In the genomic region with DNA sequence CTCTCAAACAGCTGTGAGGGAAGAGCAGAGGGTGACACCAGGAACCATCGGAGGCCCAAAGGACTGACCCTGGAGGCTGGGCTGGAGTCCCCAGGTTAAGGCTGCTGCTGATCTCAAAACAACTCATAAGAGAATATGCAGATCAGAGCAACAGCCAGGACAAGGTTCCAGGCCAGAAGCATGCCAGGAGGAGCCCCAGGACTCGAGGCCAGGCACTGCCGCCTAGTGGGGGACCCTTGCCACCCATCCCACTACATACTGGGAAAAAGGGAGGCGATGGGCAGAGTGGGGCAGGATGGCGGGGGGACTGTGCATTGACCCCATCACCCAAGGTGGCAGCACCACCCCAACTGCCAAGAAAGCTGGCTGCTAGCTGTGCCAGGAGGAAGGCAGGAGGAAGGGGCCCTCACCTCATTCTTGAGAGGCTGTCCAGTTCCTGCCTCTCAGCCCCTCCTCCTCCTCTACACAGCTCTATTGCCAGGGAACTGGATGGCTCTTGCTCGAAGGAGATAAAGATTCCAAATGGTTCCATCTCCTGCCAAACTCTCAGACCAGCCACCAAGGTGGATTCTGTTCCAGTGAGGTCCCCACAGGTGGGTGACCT, we compare ENCODE assay signal across 12 mouse cellular contexts.
DNase-seq lines count a peak whose midpoint lies in the region; ATAC-seq lines count a peak whose summit lies in the region.
"Had no signal": no experiment of that assay in that cellular context is flagged by ENCODE, and none has a peak within 500 bp of the region (broad histone marks: within the 10 kb centered on the region; RNA-seq: fewer than 3 reads in every experiment).

No protein-coding gene starts in this region.

- H3K9me3 ChIP-seq in heart, embryonic 11.5 days (replicated peaks; ENCODE audit: control insufficient read depth, low read length): no peaks in the 10 kb centered on the region
- H3K9me3 ChIP-seq in lung, embryonic 15.5 days: no peaks in the 10 kb centered on the region

- no peaks in the 10 kb centered on the region for H3K36me3 ChIP-seq in heart, embryonic 11.5 days (ENCODE audit: control insufficient read depth, insufficient read depth, low read length)
- no peaks in the 10 kb centered on the region for H3K36me3 ChIP-seq in lung, embryonic 15.5 days

- no peak overlapping the region for H3K27ac ChIP-seq in heart, embryonic 11.5 days (ENCODE audit: low read depth, low read length)
- no peak overlapping the region for H3K27ac ChIP-seq in lung, embryonic 15.5 days

- 48% methylated on average over 6 of the region's 6 CpGs for WGBS in heart, embryonic 11.5 days (ENCODE audit: insufficient replicate concordance)
- WGBS in lung, embryonic 15.5 days: 45% methylated on average over 6 of the region's 6 CpGs

- no peak overlapping the region for H3K4me2 ChIP-seq in heart, embryonic 11.5 days
- H3K4me2 ChIP-seq in lung, embryonic 15.5 days: no peak overlapping the region

- H3K9ac ChIP-seq in heart, embryonic 11.5 days (ENCODE audit: low read depth, low read length): no peak overlapping the region
- H3K9ac ChIP-seq in lung, embryonic 15.5 days: no peak overlapping the region

- H3K4me3 ChIP-seq in heart, embryonic 11.5 days (ENCODE audit: low read depth, low read length): no peak overlapping the region
- no peak overlapping the region for H3K4me3 ChIP-seq in lung, embryonic 15.5 days
- H3K4me3 ChIP-seq: myocyte had no signal

- H3K27me3 ChIP-seq in heart, embryonic 11.5 days (ENCODE audit: control insufficient read depth, insufficient read depth, low read length): no peaks in the 10 kb centered on the region
- H3K27me3 ChIP-seq in lung, embryonic 15.5 days: no peaks in the 10 kb centered on the region
- H3K27me3 ChIP-seq: Patski had no signal

- peak; percentile 34 for DNase-seq in heart, postnatal 4 days
- DNase-seq in lung, postnatal 25 days (ENCODE audit: low spot score): no peak
- peak; percentile 36 for DNase-seq in lung, postnatal 10 days
- no peak for DNase-seq in urinary bladder, postnatal 4 days (ENCODE audit: low spot score in 2 of 2)
- DNase-seq: heart, postnatal 36 days; right cerebral cortex, postnatal 4 days; thymus, postnatal 25 days had no signal

- ATAC-seq in heart, embryonic 11.5 days (replicated peaks; ENCODE audit: insufficient number of reproducible peaks, low FRiP score, low TSS enrichment): no peak
- ATAC-seq in lung, embryonic 15.5 days (ENCODE audit: borderline replicate concordance, extremely low read depth, low FRiP score, low TSS enrichment): peak; percentile 26; the same call in 1 of the 2 replicates
- ATAC-seq in common myeloid progenitor, adult 5-6 weeks (replicated peaks; ENCODE audit: low read depth, poor library complexity, severe bottlenecking): peak; percentile 36

- no peaks in the 10 kb centered on the region for H3K4me1 ChIP-seq in heart, embryonic 11.5 days (ENCODE audit: control insufficient read depth, insufficient read depth, low read length)
- H3K4me1 ChIP-seq in lung, embryonic 15.5 days: no peaks in the 10 kb centered on the region; the same call in none of the 2 replicates

Comparison
In these comparisons a context has a peak if more than half of its experiments do, and no peak if none do; other contexts are left out.
1. DNase-seq: peak in heart, postnatal 4 days (single experiment) and lung, postnatal 10 days (single experiment); none in lung, postnatal 25 days (single experiment) and urinary bladder, postnatal 4 days (0 of 2).